8 mouse cellular contexts compared by ENCODE assay signal in genomic region chr15:27777455-27778190, GRCm38 (mm10).
DNase-seq lines count a peak whose midpoint lies in the region; ATAC-seq and TF ChIP-seq lines count a peak whose summit lies in the region.

No protein-coding gene starts in this region.

- H3K4me2 ChIP-seq in lung, embryonic 16.5 days (ENCODE audit: low read depth, low read length), result 0 out of 2 replicates have a peak overlapping the region, but pooled peaks have one; percentile 17
- H3K4me2 ChIP-seq in forebrain, embryonic 12.5 days, result 0 out of 2 replicates have a peak overlapping the region, but pooled peaks have one; percentile 8
- no peak overlapping the region for H3K4me2 ChIP-seq in hindbrain, postnatal 0 days (ENCODE audit: low read depth, low read length)
- H3K4me2 ChIP-seq in neural tube, embryonic 14.5 days (ENCODE audit: low read depth, low read length), result peak overlapping the region; percentile 11; the same call in 1 of the 2 replicates

- 17% methylated on average over 11 of the region's 11 CpGs for WGBS in lung, embryonic 16.5 days
- 51% methylated on average over 11 of the region's 11 CpGs for WGBS in lung, adult 2 months
- WGBS in forebrain, embryonic 12.5 days, result 25% methylated on average over 11 of the region's 11 CpGs
- WGBS in hindbrain, postnatal 0 days, result 30% methylated on average over 11 of the region's 11 CpGs
- WGBS in neural tube, embryonic 14.5 days, result 13% methylated on average over 11 of the region's 11 CpGs

- H3K27me3 ChIP-seq in lung, embryonic 16.5 days (ENCODE audit: control insufficient read depth, insufficient read depth, low read depth, low read length), result no peaks in the 10 kb centered on the region
- no peaks in the 10 kb centered on the region for H3K27me3 ChIP-seq in forebrain, embryonic 12.5 days
- H3K27me3 ChIP-seq in hindbrain, postnatal 0 days (ENCODE audit: insufficient read depth, low read length), result no peaks in the 10 kb centered on the region
- H3K27me3 ChIP-seq in neural tube, embryonic 14.5 days (ENCODE audit: control insufficient read depth, insufficient read depth, low read length), result no peaks in the 10 kb centered on the region

- H3K4me3 ChIP-seq in lung, embryonic 16.5 days (ENCODE audit: low read length), result no peak overlapping the region
- H3K4me3 ChIP-seq in lung, adult 2 months (replicated peaks; ENCODE audit: extremely low read depth, low read depth, low read length), result no peak overlapping the region
- no peak overlapping the region for H3K4me3 ChIP-seq in forebrain, embryonic 12.5 days (replicated peaks)
- no peak overlapping the region for H3K4me3 ChIP-seq in hindbrain, postnatal 0 days (ENCODE audit: low read length)
- H3K4me3 ChIP-seq in neural tube, embryonic 14.5 days (ENCODE audit: low read depth, low read length), result no peak overlapping the region

- H3K36me3 ChIP-seq in lung, embryonic 16.5 days (ENCODE audit: control insufficient read depth, insufficient read depth, low read length), result peaks cover 9% of the 10 kb centered on the region
- peaks cover 17% of the 10 kb centered on the region for H3K36me3 ChIP-seq in forebrain, embryonic 12.5 days (replicated peaks)
- H3K36me3 ChIP-seq in hindbrain, postnatal 0 days (ENCODE audit: insufficient read depth, low read length), result peaks cover 13% of the 10 kb centered on the region
- peaks cover 8% of the 10 kb centered on the region; the same call in 1 of the 2 replicates for H3K36me3 ChIP-seq in neural tube, embryonic 14.5 days (ENCODE audit: control insufficient read depth, insufficient read depth, low read length)

- no peak for DNase-seq in lung, adult 2 months
- no peak for DNase-seq in hindbrain, postnatal 0 days (ENCODE audit: low spot score)
- no peak for DNase-seq in urinary bladder, postnatal 4 days (ENCODE audit: low spot score in 2 of 2)
- DNase-seq in right cerebral cortex, adult 18-20 months, result no peak

- no peak overlapping the region; the same call in 1 of the 2 replicates for H3K9ac ChIP-seq in lung, embryonic 16.5 days (ENCODE audit: low read length)
- H3K9ac ChIP-seq in forebrain, embryonic 12.5 days, result no peak overlapping the region; the same call in 1 of the 2 replicates
- H3K9ac ChIP-seq in hindbrain, postnatal 0 days (replicated peaks; ENCODE audit: low read length), result no peak overlapping the region
- no peak overlapping the region for H3K9ac ChIP-seq in neural tube, embryonic 14.5 days (replicated peaks; ENCODE audit: low read depth, low read length)

- peak overlapping the region; percentile 86 for H3K27ac ChIP-seq in lung, embryonic 16.5 days (ENCODE audit: low read length)
- H3K27ac ChIP-seq in forebrain, embryonic 12.5 days, result peak overlapping the region; percentile 83
- H3K27ac ChIP-seq in hindbrain, postnatal 0 days, result peak overlapping the region; percentile 23; the same call in 1 of the 2 replicates
- H3K27ac ChIP-seq in neural tube, embryonic 14.5 days (ENCODE audit: low read depth, low read length), result peak overlapping the region; percentile 62

- no peaks in the 10 kb centered on the region for H3K9me3 ChIP-seq in lung, embryonic 16.5 days (ENCODE audit: control insufficient read depth, low read length)
- no peaks in the 10 kb centered on the region for H3K9me3 ChIP-seq in forebrain, embryonic 12.5 days
- no peaks in the 10 kb centered on the region for H3K9me3 ChIP-seq in hindbrain, postnatal 0 days (ENCODE audit: low read length)
- H3K9me3 ChIP-seq in neural tube, embryonic 14.5 days (ENCODE audit: control insufficient read depth, low read length), result no peaks in the 10 kb centered on the region

- ATAC-seq in lung, embryonic 16.5 days (ENCODE audit: low read depth), result 0 out of 2 replicates have a peak, but pooled peaks have one; percentile 13
- ATAC-seq in forebrain, embryonic 12.5 days (ENCODE audit: low FRiP score), result peak; percentile 44
- ATAC-seq in hindbrain, postnatal 0 days, result no peak
- ATAC-seq in neural tube, embryonic 14.5 days (ENCODE audit: low read depth), result no peak
- no peak for ATAC-seq in erythroblast, adult 5-6 weeks (replicated peaks; ENCODE audit: low FRiP score, poor library complexity, severe bottlenecking)

- peaks cover 60% of the 10 kb centered on the region for H3K4me1 ChIP-seq in lung, embryonic 16.5 days (replicated peaks; ENCODE audit: control insufficient read depth, insufficient read depth, low read length)
- peaks cover 3% of the 10 kb centered on the region; the same call in 1 of the 2 replicates for H3K4me1 ChIP-seq in lung, adult 2 months (ENCODE audit: control insufficient read depth, insufficient read depth, low read length)
- H3K4me1 ChIP-seq in forebrain, embryonic 12.5 days, result peaks cover 67% of the 10 kb centered on the region
- H3K4me1 ChIP-seq in hindbrain, postnatal 0 days (ENCODE audit: insufficient read depth, low read length), result peaks cover 36% of the 10 kb centered on the region
- peaks cover 57% of the 10 kb centered on the region for H3K4me1 ChIP-seq in neural tube, embryonic 14.5 days (ENCODE audit: control insufficient read depth, insufficient read depth, low read length)

- TF ChIP-seq POLR2A in lung, adult 2 months (IDR thresholded peaks at IDR 0.05; ENCODE audit: borderline replicate concordance, extremely low read depth, low read depth, low read length), result no peak

- TF ChIP-seq CTCF in lung, adult 2 months (IDR thresholded peaks at IDR 0.05; ENCODE audit: insufficient read depth, low read length), result no peak
- TF ChIP-seq CTCF in hindbrain, postnatal 0 days (IDR thresholded peaks at IDR 0.05; ENCODE audit: low read depth), result no peak

Comparison
In these comparisons a context has a peak if more than half of its experiments do, and no peak if none do; other contexts are left out.
1. ATAC-seq: peak in lung, embryonic 16.5 days (single experiment) and forebrain, embryonic 12.5 days (single experiment); none in hindbrain, postnatal 0 days (single experiment), neural tube, embryonic 14.5 days (single experiment) and erythroblast, adult 5-6 weeks (single experiment).
2. H3K27ac ChIP-seq: peak in every context shown above with its lines; median percentile 86 in lung, embryonic 16.5 days; 83 in forebrain, embryonic 12.5 days; 62 in neural tube, embryonic 14.5 days; 23 in hindbrain, postnatal 0 days.